Comparison of ENCODE assay signal across 19 mouse cellular contexts in genomic region chr11:53424826-53425225, GRCm38 (mm10). TPM values are rescaled to one million over a fixed set of nuclear protein-coding genes. Genes with fewer than 3 reads are reported as not detected.
DNase-seq lines count a peak whose midpoint lies in the region; ATAC-seq lines count a peak whose summit lies in the region.
"Had no signal": no experiment of that assay in that cellular context is flagged by ENCODE, and none has a peak within 500 bp of the region (broad histone marks: within the 10 kb centered on the region; RNA-seq: fewer than 3 reads in every experiment).

No protein-coding gene starts in this region.

- H3K4me2 ChIP-seq in intestine, embryonic 16.5 days (ENCODE audit: low read depth, low read length), result no peak overlapping the region
- H3K4me2 ChIP-seq in intestine, embryonic 15.5 days (replicated peaks), result no peak overlapping the region
- H3K4me2 ChIP-seq: forebrain, embryonic 15.5 days; limb, embryonic 15.5 days had no signal

- no peak overlapping the region for H3K9ac ChIP-seq in intestine, embryonic 16.5 days (ENCODE audit: low read depth, low read length)
- no peak overlapping the region for H3K9ac ChIP-seq in intestine, embryonic 15.5 days
- H3K9ac ChIP-seq: forebrain, embryonic 15.5 days; limb, embryonic 15.5 days had no signal

- peak overlapping the region; percentile 47; the same call in 1 of the 2 replicates for H3K27ac ChIP-seq in intestine, embryonic 16.5 days (ENCODE audit: low read length)
- no peak overlapping the region for H3K27ac ChIP-seq in intestine, embryonic 15.5 days
- H3K27ac ChIP-seq: forebrain, embryonic 15.5 days; limb, embryonic 15.5 days had no signal

- 57% methylated on average over 2 of the region's 2 CpGs for WGBS in intestine, embryonic 16.5 days
- WGBS in intestine, embryonic 15.5 days, result 60% methylated on average over 2 of the region's 2 CpGs

- no peak overlapping the region for H3K4me3 ChIP-seq in intestine, embryonic 16.5 days (ENCODE audit: low read length)
- H3K4me3 ChIP-seq in intestine, embryonic 15.5 days (replicated peaks), result no peak overlapping the region
- H3K4me3 ChIP-seq: forebrain, embryonic 15.5 days; limb, embryonic 15.5 days had no signal

- peaks cover 7% of the 10 kb centered on the region for H3K36me3 ChIP-seq in intestine, embryonic 16.5 days (ENCODE audit: control insufficient read depth, insufficient read depth, low read length)
- H3K36me3 ChIP-seq in intestine, embryonic 15.5 days, result peaks cover 14% of the 10 kb centered on the region

- H3K4me1 ChIP-seq in intestine, embryonic 16.5 days (ENCODE audit: control insufficient read depth, insufficient read depth, low read length), result peaks cover 4% of the 10 kb centered on the region; the same call in 1 of the 2 replicates
- H3K4me1 ChIP-seq in intestine, embryonic 15.5 days (replicated peaks), result peaks cover 5% of the 10 kb centered on the region; the same call in 1 of the 2 replicates

- no peaks in the 10 kb centered on the region for H3K27me3 ChIP-seq in intestine, embryonic 16.5 days (replicated peaks; ENCODE audit: control insufficient read depth, insufficient read depth, low read length)
- no peaks in the 10 kb centered on the region for H3K27me3 ChIP-seq in intestine, embryonic 15.5 days (replicated peaks)
- H3K27me3 ChIP-seq: forebrain, embryonic 15.5 days; limb, embryonic 15.5 days had no signal

- peak; percentile 62 for DNase-seq in adrenal gland, adult 8-10 months
- DNase-seq in adrenal gland, postnatal 4 days (ENCODE audit: low spot score in 2 of 2), result no peak
- DNase-seq in lung, postnatal 10 days, result peak; percentile 16
- no peak for DNase-seq in lung, postnatal 25 days (ENCODE audit: low spot score)
- DNase-seq in adrenal gland, postnatal 25 days, result peak; percentile 45
- DNase-seq in retina, postnatal 1 day, result no peak
- DNase-seq: cerebellum, adult 8-10 months; embryo, embryonic 11 days had no signal

- no peaks in the 10 kb centered on the region for H3K9me3 ChIP-seq in intestine, embryonic 16.5 days (ENCODE audit: control insufficient read depth, low read length)
- H3K9me3 ChIP-seq in intestine, embryonic 15.5 days, result no peaks in the 10 kb centered on the region
- H3K9me3 ChIP-seq: forebrain, embryonic 15.5 days; limb, embryonic 15.5 days had no signal

- ATAC-seq in intestine, embryonic 16.5 days, result no peak
- no peak for ATAC-seq in intestine, embryonic 15.5 days
- ATAC-seq: forebrain, embryonic 15.5 days; midbrain, embryonic 16.5 days had no signal

RNA-seq across cellular contexts. Expression of gene Leap2, which starts 1.9 kb away (rescaled TPM):
- total RNA-seq in adrenal gland, adult 8-10 months (2022), result not detected
- total RNA-seq in adrenal gland, postnatal 4 days (2021), result 1 to 10 TPM in 1 of 2 experiments, not detected in 1; 7.2 TPM
- polyA plus RNA-seq in intestine, embryonic 16.5 days (2015; fragmentation: Nextera tagmentation; extraction: Ambion mirVana), result 17.8 and 52.6 TPM in 2 replicates
- polyA plus RNA-seq in intestine, embryonic 15.5 days (2015; fragmentation: Nextera tagmentation; extraction: Ambion mirVana), result 7.3 and 12.9 TPM in 2 replicates
- not detected in 2 replicates for total RNA-seq in adrenal gland, postnatal 25 days (2021)
- total RNA-seq: gastrocnemius, adult 8-10 months; hematopoietic stem cell, adult 5-6 weeks; layer of hippocampus, adult 18-20 months; left cerebral cortex, postnatal 10 days; megakaryocyte progenitor cell, adult 5-6 weeks had no signal
- polyA plus RNA-seq: forebrain, embryonic 15.5 days; limb, embryonic 15.5 days; midbrain, embryonic 16.5 days; neural tube, embryonic 14.5 days had no signal

RNA-seq across cellular contexts. Expression of gene Uqcrq, which starts 5.8 kb away (rescaled TPM):
- 100 to 1,000 TPM; 496 to 883 (median 741) TPM for total RNA-seq in adrenal gland, adult 8-10 months (2022)
- 100 to 1,000 TPM; 559 to 683 TPM for total RNA-seq in adrenal gland, postnatal 4 days (2021)
- 1,029 and 1,034 TPM in 2 replicates for polyA plus RNA-seq in intestine, embryonic 16.5 days (2015; fragmentation: Nextera tagmentation; extraction: Ambion mirVana)
- 791 and 876 TPM in 2 replicates for polyA plus RNA-seq in intestine, embryonic 15.5 days (2015; fragmentation: Nextera tagmentation; extraction: Ambion mirVana)
- total RNA-seq in adrenal gland, postnatal 25 days (2021), result 989 and 1,060 TPM in 2 replicates

RNA-seq across cellular contexts. Expression of gene Gdf9, which starts 6.0 kb away (rescaled TPM):
- 1 to 10 TPM in 2 of 4 experiments, under 1 TPM in 2; 0.37 to 2.9 (median 0.99) TPM for total RNA-seq in adrenal gland, adult 8-10 months (2022)
- 1 to 10 TPM in 1 of 2 experiments, under 1 TPM in 1; 0.85 to 1.1 TPM for total RNA-seq in adrenal gland, postnatal 4 days (2021)
- polyA plus RNA-seq in intestine, embryonic 16.5 days (2015; fragmentation: Nextera tagmentation; extraction: Ambion mirVana), result 0.99 and 1.4 TPM in 2 replicates
- polyA plus RNA-seq in intestine, embryonic 15.5 days (2015; fragmentation: Nextera tagmentation; extraction: Ambion mirVana), result 1.3 and 1.6 TPM in 2 replicates
- total RNA-seq in adrenal gland, postnatal 25 days (2021), result 1.4 and 2.2 TPM in 2 replicates
- total RNA-seq: hematopoietic stem cell, adult 5-6 weeks had no signal

RNA-seq across cellular contexts. Expression of gene Gm10447, which starts 32.1 kb away (rescaled TPM):
- under 1 TPM in 3 of 4 experiments, not detected in 1; 0.21 to 0.59 (median 0.48) TPM for total RNA-seq in adrenal gland, adult 8-10 months (2022)
- under 1 TPM; 0.36 to 0.51 TPM for total RNA-seq in adrenal gland, postnatal 4 days (2021)
- polyA plus RNA-seq in intestine, embryonic 16.5 days (2015; fragmentation: Nextera tagmentation; extraction: Ambion mirVana), result 0.06 and 0.07 TPM in 2 replicates
- 0.10 TPM in 1 of 2 replicates, not detected in the other for polyA plus RNA-seq in intestine, embryonic 15.5 days (2015; fragmentation: Nextera tagmentation; extraction: Ambion mirVana)
- total RNA-seq in adrenal gland, postnatal 25 days (2021), result 0.30 TPM in 1 of 2 replicates, not detected in the other
- total RNA-seq: hematopoietic stem cell, adult 5-6 weeks; left cerebral cortex, postnatal 10 days; megakaryocyte progenitor cell, adult 5-6 weeks had no signal
- polyA plus RNA-seq: forebrain, embryonic 15.5 days; neural tube, embryonic 14.5 days had no signal

RNA-seq across cellular contexts. Expression of gene Shroom1, which starts 32.2 kb away (rescaled TPM):
- total RNA-seq in adrenal gland, adult 8-10 months (2022), result 1 to 10 TPM; 2.6 to 10.0 (median 7.4) TPM
- 1 to 10 TPM; 4.5 to 5.8 TPM for total RNA-seq in adrenal gland, postnatal 4 days (2021)
- 1.3 and 1.4 TPM in 2 replicates for polyA plus RNA-seq in intestine, embryonic 16.5 days (2015; fragmentation: Nextera tagmentation; extraction: Ambion mirVana)
- polyA plus RNA-seq in intestine, embryonic 15.5 days (2015; fragmentation: Nextera tagmentation; extraction: Ambion mirVana), result 1.3 and 1.5 TPM in 2 replicates
- total RNA-seq in adrenal gland, postnatal 25 days (2021), result 3.4 and 4.6 TPM in 2 replicates
- total RNA-seq: hematopoietic stem cell, adult 5-6 weeks had no signal

Comparison
In these comparisons a context has a peak if more than half of its experiments do, and no peak if none do; other contexts are left out.
1. DNase-seq: peak in adrenal gland, adult 8-10 months (single experiment), lung, postnatal 10 days (single experiment) and adrenal gland, postnatal 25 days (single experiment); none in adrenal gland, postnatal 4 days (0 of 2), lung, postnatal 25 days (single experiment) and retina, postnatal 1 day (single experiment).